Mouse (Mus musculus): ENCODE data around the gene Gm49388. TPM values are rescaled to one million over a fixed set of nuclear protein-coding genes. Genes with fewer than 3 reads are reported as not detected.
"Not testable (repeated sequence)": the region's sequence is repeated elsewhere in the genome, so short reads cannot be mapped to it uniquely, and the experiment has no call there.

Gene Gm49388
- polyA plus RNA-seq, 1 experiment from 2014 or later = not detected

DNA sequence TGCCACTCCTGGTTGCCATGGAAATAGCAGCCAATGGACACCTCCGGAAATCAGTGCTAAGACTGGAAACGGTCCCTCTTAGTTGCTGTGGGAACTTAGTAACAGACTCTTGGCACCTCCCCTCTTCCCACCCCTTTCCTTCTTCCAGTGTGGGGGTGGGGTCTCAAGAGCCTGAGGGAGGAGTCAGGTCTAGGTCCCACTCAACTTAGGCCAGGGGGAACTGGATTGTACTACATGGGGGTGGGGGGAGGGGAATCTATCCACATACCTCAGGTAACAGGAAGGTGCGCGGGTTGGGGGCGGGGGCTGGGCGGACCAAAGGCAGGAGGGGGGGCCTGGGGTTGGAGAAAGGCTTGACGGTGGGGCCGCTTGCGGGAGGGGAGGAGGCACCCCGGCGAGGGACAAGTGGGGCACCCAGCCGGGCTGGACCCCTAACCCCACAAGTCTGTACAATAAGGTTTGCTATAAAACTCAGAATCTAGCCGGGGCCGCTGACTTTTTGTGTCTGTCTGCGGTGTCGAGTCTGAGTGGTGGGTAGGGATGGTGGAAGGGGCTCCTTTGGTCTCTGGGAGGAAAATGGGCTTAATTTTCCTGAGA lies 16.3 kb upstream of the Gm49388 start:
- peaks cover 45% of the 10 kb centered on the region for H3K36me3 ChIP-seq
- peak; percentile 87 for ATAC-seq (ENCODE audit: insufficient number of reproducible peaks, insufficient read depth, low FRiP score, low TSS enrichment, low read depth)
- WGBS = under 1% methylated on average over 16 of the region's 16 CpGs

DNA sequence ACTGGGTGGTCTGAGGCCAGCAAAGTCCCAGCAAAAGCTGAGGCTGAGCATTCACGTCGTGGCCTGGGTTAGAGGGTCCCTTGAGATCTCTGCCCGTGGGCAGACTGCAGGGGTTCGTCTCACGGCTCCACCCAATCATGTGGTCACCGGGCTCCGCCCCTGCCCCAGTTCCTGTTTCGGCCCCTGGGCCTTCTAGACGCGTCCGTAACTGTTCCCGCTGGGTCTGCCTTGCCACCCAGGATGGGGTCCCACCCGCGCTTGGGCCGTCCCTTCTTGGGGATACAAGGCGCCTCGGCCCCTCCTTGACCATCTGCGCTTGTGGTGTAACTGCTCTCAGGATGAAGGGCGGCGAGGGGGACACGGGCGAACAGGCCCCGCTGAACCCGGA lies 15.8 kb upstream of the Gm49388 start, which contains the start of gene Orai3:
Gene Orai3, plus strand, starts transcription at position 165 of the 388 bp plus-strand sequence.
- Histone ChIP-seq H3K9me3 (no peaks in the 10 kb centered on the region), H3K27me3 (no peaks in the 10 kb centered on the region), H3K9ac (peak within 1 kb of the TSS; percentile 92), H3K4me1 (peaks cover 31% of the 10 kb centered on the region), H3K36me3 (peaks cover 39% of the 10 kb centered on the region), H3K4me2 (peak within 1 kb of the TSS; percentile 93), H3K27ac (peak within 1 kb of the TSS; percentile 94), H3K4me3 (peak within 1 kb of the TSS; percentile 63)
- 1% methylated on average over 24 of the region's 24 CpGs for WGBS
- peak; percentile 67 for ATAC-seq (ENCODE audit: insufficient number of reproducible peaks, insufficient read depth, low FRiP score, low TSS enrichment, low read depth)

More for the DNA sequence above, 16.3 kb upstream of the Gm49388 start:
- H3K4me2 ChIP-seq = peak overlapping the region; percentile 93
- H3K4me3 ChIP-seq = peak overlapping the region; percentile 63
- H3K9me3 ChIP-seq = no peaks in the 10 kb centered on the region
- H3K4me1 ChIP-seq = peaks cover 30% of the 10 kb centered on the region
- H3K27me3 ChIP-seq = no peaks in the 10 kb centered on the region
- H3K9ac ChIP-seq = peak overlapping the region; percentile 92
- H3K27ac ChIP-seq = peak overlapping the region; percentile 94

DNA sequence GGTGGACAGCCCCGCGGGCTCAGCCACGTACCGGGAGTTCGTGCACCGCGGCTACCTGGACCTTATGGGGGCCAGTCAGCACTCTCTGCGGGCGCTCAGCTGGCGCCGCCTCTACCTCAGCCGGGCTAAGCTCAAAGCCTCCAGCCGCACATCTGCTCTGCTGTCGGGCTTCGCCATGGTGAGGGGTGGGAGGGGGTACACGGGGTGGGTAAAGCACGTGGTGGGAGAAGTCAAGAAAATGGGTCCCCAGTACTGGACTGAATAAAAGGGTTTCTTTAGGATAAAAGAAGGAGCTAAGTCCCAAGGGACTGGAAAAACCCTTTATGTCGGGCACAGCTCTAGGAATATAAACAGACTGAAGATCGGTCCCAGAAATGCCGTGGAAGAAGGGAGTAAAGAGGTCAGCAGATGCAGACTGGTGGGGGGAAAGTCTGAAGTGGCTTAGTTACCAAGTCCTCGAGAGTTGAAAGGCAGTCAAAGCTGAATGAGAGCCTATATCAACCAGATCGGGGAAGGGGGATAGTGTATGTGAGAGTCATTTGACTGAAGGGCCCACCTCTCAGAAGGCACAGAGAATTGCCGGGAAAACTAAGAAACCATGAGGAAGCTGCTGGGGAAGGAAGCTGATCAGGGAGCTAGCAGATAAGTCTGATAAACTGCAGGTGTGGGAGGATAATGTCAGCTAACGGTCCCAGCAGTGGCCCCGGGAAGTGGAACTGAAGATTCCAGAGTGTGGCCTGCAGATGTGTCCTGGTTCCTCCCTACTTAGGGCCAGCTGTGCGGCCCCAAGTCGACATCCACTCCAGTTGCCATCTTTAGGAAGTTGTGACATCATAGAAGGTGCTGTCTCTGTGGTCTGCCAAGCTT lies 15.1 kb upstream of the Gm49388 start:
- Histone ChIP-seq H3K4me1 (peaks cover 31% of the 10 kb centered on the region), H3K36me3 (peaks cover 33% of the 10 kb centered on the region), H3K27ac (peak overlapping the region; percentile 94), H3K4me3 (peak overlapping the region; percentile 63), H3K4me2 (peak overlapping the region; percentile 93), H3K27me3 (no peaks in the 10 kb centered on the region), H3K9me3 (no peaks in the 10 kb centered on the region), H3K9ac (peak overlapping the region; percentile 92)
- 3% methylated on average over 27 of the region's 27 CpGs for WGBS
- ATAC-seq (ENCODE audit: insufficient number of reproducible peaks, insufficient read depth, low FRiP score, low TSS enrichment, low read depth) = peak; percentile 21; the same call in 1 of the 2 replicates

DNA sequence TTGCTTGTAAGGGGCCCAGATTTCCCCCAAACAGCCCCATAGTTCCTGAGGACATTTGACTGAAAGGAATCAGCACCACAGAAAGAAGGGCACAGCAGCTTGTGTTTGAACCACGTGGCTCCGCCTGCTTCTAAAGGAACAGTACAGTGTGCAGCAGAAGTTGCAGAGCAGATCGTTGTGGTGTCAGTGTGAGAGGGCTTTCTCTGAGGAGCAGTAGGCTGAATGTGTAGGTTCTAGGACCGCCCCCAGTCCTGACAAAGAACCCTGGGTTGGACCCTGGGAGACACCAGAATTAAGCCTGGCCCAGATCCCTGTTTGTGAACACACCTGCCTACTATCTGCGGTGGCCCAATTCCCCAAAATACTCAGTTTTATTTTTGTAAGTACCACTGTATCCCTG lies 14.1 kb upstream of the Gm49388 start:
- Histone ChIP-seq H3K27ac (0 out of 2 replicates have a peak overlapping the region, but pooled peaks have one; percentile 94), H3K4me1 (peaks cover 36% of the 10 kb centered on the region), H3K4me3 (peak overlapping the region; percentile 63; the same call in 1 of the 2 replicates), H3K9ac (peak overlapping the region; percentile 92; the same call in 1 of the 2 replicates), H3K4me2 (peak overlapping the region; percentile 93), H3K9me3 (no peaks in the 10 kb centered on the region), H3K27me3 (no peaks in the 10 kb centered on the region), H3K36me3 (peaks cover 23% of the 10 kb centered on the region)
- no peak for ATAC-seq (ENCODE audit: insufficient number of reproducible peaks, insufficient read depth, low FRiP score, low TSS enrichment, low read depth)
- 70% methylated on average over 5 of the region's 5 CpGs for WGBS

DNA sequence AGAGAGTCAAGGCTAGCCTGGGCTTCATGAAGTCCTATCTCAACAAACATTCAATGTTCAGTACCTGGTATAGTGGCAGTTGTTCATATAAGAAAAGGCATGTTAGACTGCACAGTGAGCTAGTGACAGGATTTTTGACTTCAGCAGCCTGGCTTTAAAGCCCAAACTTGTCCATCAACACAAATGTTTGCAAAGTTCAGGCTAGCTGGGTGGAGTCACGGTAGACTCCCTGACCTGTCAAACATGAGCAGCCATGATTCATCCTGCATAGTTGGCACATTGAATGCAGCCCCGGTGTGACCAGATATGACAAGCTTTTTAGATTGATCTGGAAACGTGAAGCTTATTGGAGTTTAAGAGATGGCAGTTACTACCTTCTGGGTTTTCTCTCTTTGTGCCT lies 13.3 kb upstream of the Gm49388 start:
- H3K4me3 ChIP-seq = no peak overlapping the region

DNA sequence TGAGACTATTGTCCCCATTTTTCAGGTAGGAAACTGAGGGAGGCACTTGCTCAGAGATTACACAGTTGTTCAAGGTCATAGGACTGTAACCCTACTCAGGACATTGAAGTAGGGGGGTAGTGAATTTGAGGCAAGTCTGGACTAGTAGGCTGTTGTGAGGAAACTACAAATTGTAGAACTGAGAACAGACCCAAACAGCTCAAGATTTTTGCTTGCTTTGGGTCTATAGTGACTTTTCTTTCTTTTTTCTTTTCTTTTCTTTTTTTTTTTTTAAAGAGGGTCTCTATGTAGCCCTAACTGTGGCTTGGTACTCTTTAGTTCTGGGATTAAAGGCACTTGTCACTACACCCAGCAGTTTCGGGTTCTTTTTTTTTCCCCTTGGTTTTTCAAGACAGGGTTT lies 12.9 kb upstream of the Gm49388 start:
- ATAC-seq (ENCODE audit: insufficient number of reproducible peaks, insufficient read depth, low FRiP score, low TSS enrichment, low read depth) = no peak
- Histone ChIP-seq H3K4me3 (no peak overlapping the region), H3K9me3 (no peaks in the 10 kb centered on the region), H3K4me1 (peaks cover 36% of the 10 kb centered on the region), H3K9ac (no peak overlapping the region), H3K27me3 (no peaks in the 10 kb centered on the region), H3K27ac (no peak overlapping the region), H3K4me2 (no peak overlapping the region), H3K36me3 (peaks cover 11% of the 10 kb centered on the region)
- WGBS = 94% methylated on average over 1 of the region's 1 CpGs

More for the DNA sequence above, 13.3 kb upstream of the Gm49388 start:
- no peak for ATAC-seq (ENCODE audit: insufficient number of reproducible peaks, insufficient read depth, low FRiP score, low TSS enrichment, low read depth)
- Histone ChIP-seq H3K36me3 (peaks cover 15% of the 10 kb centered on the region), H3K27me3 (no peaks in the 10 kb centered on the region), H3K27ac (no peak overlapping the region), H3K9ac (no peak overlapping the region), H3K4me1 (peaks cover 36% of the 10 kb centered on the region), H3K4me2 (no peak overlapping the region), H3K9me3 (no peaks in the 10 kb centered on the region)
- WGBS = 68% methylated on average over 3 of the region's 3 CpGs

DNA sequence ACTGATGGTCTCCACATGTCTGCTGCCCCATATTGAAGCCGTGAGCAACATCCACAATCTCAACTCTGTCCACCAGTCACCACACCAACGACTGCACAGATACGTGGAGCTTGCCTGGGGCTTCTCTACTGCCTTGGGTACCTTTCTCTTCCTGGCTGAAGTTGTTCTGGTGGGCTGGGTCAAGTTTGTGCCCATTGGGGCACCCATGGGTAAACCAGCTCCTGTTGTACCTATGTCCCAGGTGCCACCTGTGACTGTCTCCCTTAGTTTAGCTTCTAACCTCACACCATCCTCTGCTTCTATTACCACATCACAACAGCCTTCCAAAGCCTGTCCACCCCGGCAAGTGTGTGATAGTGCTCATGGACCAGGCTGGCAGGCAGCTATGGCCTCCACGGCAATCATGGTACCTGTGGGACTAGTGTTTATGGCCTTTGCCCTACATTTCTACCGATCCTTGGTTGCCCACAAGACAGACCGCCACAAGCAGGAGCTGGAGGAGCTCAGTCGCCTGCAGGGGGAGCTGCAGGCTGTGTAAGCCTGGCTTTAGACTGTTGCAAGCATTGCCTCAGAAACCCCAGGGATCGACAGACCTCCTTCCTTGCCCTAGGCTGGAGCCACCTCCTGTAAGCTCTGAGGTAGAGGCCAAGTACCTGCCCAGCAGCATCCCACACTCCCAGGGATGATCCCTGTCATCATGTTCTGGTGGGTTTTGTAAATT lies 11.6 kb upstream of the Gm49388 start:
- H3K4me1 ChIP-seq = peaks cover 36% of the 10 kb centered on the region
- H3K4me3 ChIP-seq = no peak overlapping the region
- WGBS = 39% methylated on average over 9 of the region's 9 CpGs

DNA sequence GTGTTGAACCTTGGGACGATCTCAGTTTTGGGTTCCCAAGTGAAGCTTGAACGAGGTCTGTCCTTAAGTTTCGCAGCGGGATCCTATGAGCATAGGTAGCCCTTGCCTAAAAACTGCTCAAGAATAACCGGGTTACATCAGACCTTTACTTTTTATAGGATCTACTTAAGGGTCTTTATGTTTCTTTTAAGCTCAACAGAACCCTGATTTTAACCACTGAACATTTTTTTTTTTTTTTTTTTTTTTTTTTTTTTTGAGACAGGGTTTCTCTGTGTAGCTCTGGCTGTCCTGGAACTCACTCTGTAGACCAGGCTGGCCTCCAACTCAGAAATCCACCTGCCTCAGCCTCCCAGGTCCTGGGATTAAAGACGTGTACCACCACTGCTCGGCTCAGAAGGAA lies 9.6 kb upstream of the Gm49388 start:
- H3K27ac ChIP-seq = peak overlapping the region; percentile 98
- H3K9ac ChIP-seq = peak overlapping the region; percentile 92
- peaks cover 21% of the 10 kb centered on the region for H3K36me3 ChIP-seq
- not testable (repeated sequence) for H3K9me3 ChIP-seq; ATAC-seq (ENCODE audit: insufficient number of reproducible peaks, insufficient read depth, low FRiP score, low TSS enrichment, low read depth); H3K27me3 ChIP-seq
- 69% methylated on average over 7 of the region's 7 CpGs for WGBS
- peak overlapping the region; percentile 89 for H3K4me2 ChIP-seq
- H3K4me1 ChIP-seq = peaks cover 27% of the 10 kb centered on the region
- H3K4me3 ChIP-seq = peak overlapping the region; percentile 80

More for the DNA sequence above, 11.6 kb upstream of the Gm49388 start:
- no peak overlapping the region for H3K4me2 ChIP-seq
- no peak overlapping the region for H3K27ac ChIP-seq
- no peak overlapping the region for H3K9ac ChIP-seq
- 0 out of 2 replicates have a peak, but pooled peaks cover 5% of the 10 kb centered on the region for H3K36me3 ChIP-seq
- H3K9me3 ChIP-seq = no peaks in the 10 kb centered on the region
- no peak for ATAC-seq (ENCODE audit: insufficient number of reproducible peaks, insufficient read depth, low FRiP score, low TSS enrichment, low read depth)
- H3K27me3 ChIP-seq = no peaks in the 10 kb centered on the region

DNA sequence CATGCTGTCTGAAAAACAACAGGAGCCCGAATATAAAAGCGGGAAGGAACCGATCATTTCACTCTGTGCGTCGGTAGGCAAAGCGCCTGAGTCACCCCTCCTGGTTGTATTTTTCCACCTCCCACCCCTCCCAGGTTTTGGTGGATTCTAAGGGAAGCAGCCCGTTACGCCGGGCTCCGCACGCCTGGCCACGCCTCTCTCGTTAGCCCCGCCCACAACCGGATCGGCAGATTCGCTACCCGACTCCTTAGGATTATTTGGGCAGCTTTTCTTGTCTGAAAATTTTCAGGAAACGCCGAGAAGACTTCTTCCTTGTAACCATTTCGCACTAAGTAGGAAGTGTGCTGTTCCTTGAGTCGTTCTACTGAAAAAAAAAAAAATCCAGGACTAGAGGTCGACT lies 9.0 kb upstream of the Gm49388 start, which contains the start of gene Setd1a:
Gene Setd1a, plus strand, starts transcription at position 245 of the 400 bp plus-strand sequence.
- peaks cover 21% of the 10 kb centered on the region for H3K4me1 ChIP-seq
- H3K4me3 ChIP-seq = peak within 1 kb of the TSS; percentile 80
- peak within 1 kb of the TSS; percentile 92 for H3K9ac ChIP-seq
- peaks cover 27% of the 10 kb centered on the region for H3K36me3 ChIP-seq
- WGBS = under 1% methylated on average over 23 of the region's 23 CpGs
- H3K9me3 ChIP-seq = no peaks in the 10 kb centered on the region
- H3K27me3 ChIP-seq = no peaks in the 10 kb centered on the region
- ATAC-seq (ENCODE audit: insufficient number of reproducible peaks, insufficient read depth, low FRiP score, low TSS enrichment, low read depth) = peak; percentile 34; the same call in 1 of the 2 replicates
- peak within 1 kb of the TSS; percentile 89 for H3K4me2 ChIP-seq
- peak within 1 kb of the TSS; percentile 98 for H3K27ac ChIP-seq

DNA sequence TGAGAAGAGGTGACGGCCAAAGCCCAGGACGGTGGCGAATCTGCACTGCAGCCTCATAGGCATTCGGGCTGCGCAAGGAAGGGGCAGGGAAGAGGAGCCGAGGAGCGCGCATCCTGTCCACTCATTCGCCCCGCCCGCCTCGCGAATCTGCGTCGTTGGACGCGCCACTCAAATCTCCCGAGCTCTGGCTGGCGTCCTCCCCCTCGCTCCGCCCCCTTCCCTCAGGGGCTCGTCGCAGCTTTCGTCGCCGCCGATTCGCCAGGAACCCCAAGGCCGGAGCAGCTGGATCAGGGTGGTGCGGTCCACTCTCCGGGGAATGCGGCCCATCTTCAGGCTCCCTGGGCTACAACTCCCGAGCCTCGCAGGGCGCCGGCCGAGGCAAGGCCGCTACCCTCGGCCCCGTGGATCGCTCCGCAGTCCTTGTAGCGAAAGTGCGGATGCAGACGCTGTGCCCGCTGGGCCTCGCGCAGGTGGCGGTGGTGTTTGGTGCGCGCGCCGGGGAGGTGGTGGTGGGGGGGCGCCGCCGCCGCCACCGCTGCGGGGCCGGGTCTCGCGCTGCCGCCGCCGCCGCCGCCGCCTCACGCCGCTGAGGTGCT lies 8.4 kb upstream of the Gm49388 start:
- Histone ChIP-seq H3K36me3 (peaks cover 32% of the 10 kb centered on the region), H3K4me2 (peak overlapping the region; percentile 89), H3K27me3 (no peaks in the 10 kb centered on the region), H3K4me3 (peak overlapping the region; percentile 80), H3K4me1 (peaks cover 21% of the 10 kb centered on the region), H3K9me3 (no peaks in the 10 kb centered on the region), H3K27ac (peak overlapping the region; percentile 98), H3K9ac (peak overlapping the region; percentile 92)
- WGBS = under 1% methylated on average over 69 of the region's 70 CpGs
- ATAC-seq (ENCODE audit: insufficient number of reproducible peaks, insufficient read depth, low FRiP score, low TSS enrichment, low read depth) = peak; percentile 85

All from embryonic facial prominence, embryonic 13.5 days (tissue).